Mouse (Mus musculus) embryo, embryonic 11.5 days (tissue): ENCODE measurements around the gene Pla2g2f.

Experiments used
- DNase-seq: peaks from one replicate; pipeline ENCODE4 v3.0.0-alpha.2; 2012; ENCODE audit warnings: low read depth, low spot score

Pla2g2f gene

GRCm38 (mm10) chr4:138757416-138757815, at the start of gene Pla2g2f:
Gene Pla2g2f (minus strand): TSS chr4:138757626.
- no peak for DNase-seq

- no peak for DNase-seq
Measured at GRCm38 (mm10) chr4:138806920-138807541, 49.6 kb upstream of the Pla2g2f start.

GRCm38 (mm10) chr4:138806160-138806559, 48.7 kb upstream of the Pla2g2f start:
- no peak for DNase-seq

GRCm38 (mm10) chr4:138805248-138805647, 47.8 kb upstream of the Pla2g2f start:
- no peak for DNase-seq

- DNase-seq: no peak
Measured at GRCm38 (mm10) chr4:138802917-138803316, 45.5 kb upstream of the Pla2g2f start.

GRCm38 (mm10) chr4:138801631-138802030, 44.2 kb upstream of the Pla2g2f start:
- DNase-seq: no peak

GRCm38 (mm10) chr4:138800134-138800744, 42.8 kb upstream of the Pla2g2f start:
- DNase-seq: no peak

- DNase-seq: no peak
Measured at GRCm38 (mm10) chr4:138797217-138797570, 39.8 kb upstream of the Pla2g2f start.

GRCm38 (mm10) chr4:138796513-138797216, 39.2 kb upstream of the Pla2g2f start:
- DNase-seq: no peak

- no peak for DNase-seq
Measured at GRCm38 (mm10) chr4:138794344-138794743, 36.9 kb upstream of the Pla2g2f start.

- DNase-seq: peak; percentile 13
Measured at GRCm38 (mm10) chr4:138793276-138793675, 35.9 kb upstream of the Pla2g2f start.

- no peak for DNase-seq
Measured at GRCm38 (mm10) chr4:138792599-138792998, 35.2 kb upstream of the Pla2g2f start.

GRCm38 (mm10) chr4:138791452-138791851, 34.0 kb upstream of the Pla2g2f start:
- DNase-seq: no peak

GRCm38 (mm10) chr4:138788381-138788780, 31.0 kb upstream of the Pla2g2f start:
- DNase-seq: no peak

GRCm38 (mm10) chr4:138786141-138786540, 28.7 kb upstream of the Pla2g2f start:
- DNase-seq: no peak

GRCm38 (mm10) chr4:138785721-138786120, 28.3 kb upstream of the Pla2g2f start:
- DNase-seq: peak; percentile 8

GRCm38 (mm10) chr4:138782098-138782497, 24.7 kb upstream of the Pla2g2f start:
- DNase-seq: no peak

- DNase-seq: no peak
Measured at GRCm38 (mm10) chr4:138780300-138780699, 22.9 kb upstream of the Pla2g2f start.

- DNase-seq: peak; percentile 13
Measured at GRCm38 (mm10) chr4:138777417-138778407, 20.3 kb upstream of the Pla2g2f start.

GRCm38 (mm10) chr4:138775435-138775834, 18.0 kb upstream of the Pla2g2f start, which contains the start of gene Pla2g2d:
Gene Pla2g2d (plus strand): TSS chr4:138775735.
- no peak for DNase-seq

GRCm38 (mm10) chr4:138772386-138772785, 15.0 kb upstream of the Pla2g2f start:
- no peak for DNase-seq

GRCm38 (mm10) chr4:138771970-138772369, 14.5 kb upstream of the Pla2g2f start:
- no peak for DNase-seq
